Mouse (Mus musculus) CD8-positive naive resting alpha-beta T cell, adult 2 months (primary cell): ENCODE data around the gene Krtap20-2.
"Not testable (repeated sequence)": the region's sequence is repeated elsewhere in the genome, so short reads cannot be mapped to it uniquely, and the experiment has no call there.

Experiments
- DNase-seq, 2 experiments: peaks; one replicate each; pipeline ENCODE4 v3.0.0; 2022; ENCODE audit warnings: low read depth in 2 of 2, low spot score in 2 of 2

Gene Krtap20-2

GRCm38 (mm10) chr16:89205561-89205960, at the start of gene Krtap20-2:
Gene Krtap20-2, plus strand, starts transcription at chr16:89205861.
- DNase-seq: no peak

DNA sequence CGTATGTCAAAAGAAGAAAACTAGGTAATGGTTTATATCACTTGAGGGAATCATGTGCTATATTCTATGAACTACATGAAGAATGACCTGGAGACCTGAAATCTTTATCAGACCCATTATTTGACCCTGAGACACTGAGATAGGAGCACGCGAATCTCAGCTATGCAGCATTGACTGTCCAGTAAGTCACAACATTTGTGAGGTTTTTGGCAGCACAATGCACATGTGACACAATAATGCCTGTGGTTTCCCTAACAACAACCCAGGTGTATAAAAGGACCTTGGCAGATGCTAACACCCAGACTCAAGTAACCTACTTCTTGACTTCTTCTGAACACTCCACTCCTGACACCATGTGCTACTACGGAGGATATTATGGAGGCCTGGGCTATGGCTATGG, 48.0 kb upstream of the Krtap20-2 start, which contains the start of gene Gm9789:
TSS of gene Gm9789 (plus strand) at position 301 of the 400 bp plus-strand sequence.
- DNase-seq: no peak

- not testable (repeated sequence) for DNase-seq
Observed at GRCm38 (mm10) chr16:89169190-89169589, 36.5 kb upstream of the Krtap20-2 start, which contains the start of gene Gm7735. Gene Gm7735, plus strand, starts transcription at chr16:89169490.

- DNase-seq: no peak
Observed at GRCm38 (mm10) chr16:89174435-89174834, 31.2 kb upstream of the Krtap20-2 start, which contains the start of gene 1110057P08Rik. Gene 1110057P08Rik, plus strand, starts transcription at chr16:89174735.

DNA sequence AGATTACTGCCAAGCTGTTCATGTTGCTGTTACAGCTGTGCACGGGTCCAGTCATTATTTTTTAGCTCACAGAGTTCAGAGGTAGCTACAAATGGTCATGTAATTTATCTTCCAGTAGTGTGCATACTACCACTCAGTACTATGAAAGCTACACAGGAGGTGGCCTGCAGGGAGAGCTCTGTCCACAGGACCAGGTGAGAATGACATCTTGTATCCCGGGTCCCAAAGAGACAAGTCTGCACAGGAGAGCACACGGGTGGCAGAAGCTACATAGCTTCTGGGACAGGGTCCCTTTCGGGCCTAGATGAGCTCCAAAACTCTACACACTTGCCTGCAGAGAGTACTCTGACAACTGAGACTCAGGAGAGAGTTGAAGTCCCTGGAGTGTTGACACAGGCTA, 17.0 kb upstream of the Krtap20-2 start:
- no peak for DNase-seq
